Mouse (Mus musculus) hindbrain, postnatal 0 days (tissue): ENCODE measurements around the gene Tmtc4. TPM values are rescaled to one million over a fixed set of nuclear protein-coding genes. Genes with fewer than 3 reads are reported as not detected.

ENCODE experiments used
- ATAC-seq: fragments of 200-750 bp; cut with Nextera tagmentation; 2 replicates; pipeline ENCODE4 v1.8.0; 2017; ENCODE audit warnings: mild to moderate bottlenecking, moderate TSS enrichment, moderate library complexity
- DNase-seq: peaks from one replicate; pipeline ENCODE4 v3.0.0-alpha.2; 2015; ENCODE audit warnings: low spot score
- H3K27ac ChIP-seq: fragments of 300-500 bp; sonication (generic); 2 replicates; pipeline ENCODE4 v1.5.1; 2014; ENCODE audit warnings: mild to moderate bottlenecking
- H3K27me3 ChIP-seq: fragments of 300-500 bp; sonication (generic); 2 replicates; pipeline ENCODE4 v1.6.1; 2014; ENCODE audit warnings: low read length, mixed read lengths; ENCODE audit not compliant: insufficient read depth
- H3K36me3 ChIP-seq: fragments of 300-500 bp; sonication (generic); 2 replicates; pipeline ENCODE4 v1.6.1; 2014; ENCODE audit warnings: low read length, mixed read lengths; ENCODE audit not compliant: insufficient read depth
- H3K4me1 ChIP-seq: fragments of 300-500 bp; sonication (generic); 2 replicates; pipeline ENCODE4 v1.6.1; 2014; ENCODE audit warnings: antibody characterized with exemption, low read length, mixed read lengths; ENCODE audit not compliant: insufficient read depth
- H3K4me2 ChIP-seq: fragments of 300-500 bp; sonication (generic); 2 replicates; pipeline ENCODE4 v1.6.1; 2014; ENCODE audit warnings: low read depth, mild to moderate bottlenecking, low read length, moderate library complexity, mixed read lengths
- H3K4me3 ChIP-seq: fragments of 300-500 bp; sonication (generic); 2 replicates; pipeline ENCODE4 v1.5.1; 2014; ENCODE audit warnings: low read length
- H3K9ac ChIP-seq: fragments of 300-500 bp; sonication (generic); replicated peaks from 2 replicates; pipeline ENCODE4 v1.6.1; 2014; ENCODE audit warnings: mild to moderate bottlenecking, low read length, moderate library complexity, mixed read lengths
- H3K9me3 ChIP-seq: fragments of 300-500 bp; sonication (generic); 2 replicates; pipeline ENCODE4 v1.6.1; 2016; ENCODE audit warnings: low read length, mixed read lengths
- CTCF ChIP-seq: IDR thresholded peaks from 2 replicates; pipeline ENCODE4 v1.5.1; 2016; ENCODE audit warnings: antibody characterized with exemption, control low read depth, low read depth
- WGBS: fragments of 180-500 bp; shearing (Covaris S2); extraction: QIAGEN DNeasy Blood & Tissue Kit; methylation state at CpG from one replicate; pipeline ENCODE4 v1.1.7; 2014; 5-methylcytosine and 5-hydroxymethylcytosine counted together
- polyA plus RNA-seq: library from polyadenylated mRNA; unstranded; fragments of >200 nt; fragmentation: Nextera tagmentation; extraction: Ambion mirVana; gene quantifications from 2 replicates; pipeline ENCODE4 v1.2.1, GENCODE M21; 2015
- total RNA-seq: library from RNA; depleted of rRNA; stranded (reverse); fragments of >200 nt; gene quantifications from 2 replicates; pipeline ENCODE4 v1.2.3, GENCODE M21; 2014

Gene Tmtc4
- total and polyA plus RNA-seq, 2 experiments from 2014 or later, result 31.1 to 105 TPM

DNA sequence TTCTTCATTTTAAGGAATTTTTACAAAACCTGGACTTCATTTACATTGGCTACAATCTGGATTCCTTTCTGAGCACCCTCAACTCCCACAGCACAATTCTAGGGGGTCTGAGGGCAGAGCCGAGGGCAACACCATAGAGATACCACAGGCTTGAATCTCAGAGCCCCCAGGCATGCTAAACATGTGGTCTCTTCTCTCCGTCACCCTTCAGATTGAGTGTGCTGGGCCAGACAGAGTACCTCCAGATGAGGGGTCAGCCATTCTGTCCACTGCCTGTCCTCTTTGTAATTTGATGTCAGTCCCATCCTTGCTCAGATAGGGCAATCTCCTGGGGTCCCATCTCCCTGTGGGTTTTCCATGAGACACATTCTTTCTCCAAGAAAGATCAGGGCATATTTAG lies 102.1 kb downstream of the Tmtc4 start:
- ATAC-seq (no peak), DNase-seq (no peak)
- no peaks in the 10 kb centered on the region for H3K27me3 ChIP-seq
- TF ChIP-seq CTCF, result no peak
- H3K4me3 ChIP-seq, result no peak overlapping the region
- no peak overlapping the region for H3K9ac ChIP-seq
- no peak overlapping the region for H3K4me2 ChIP-seq
- 41% methylated on average over 2 of the region's 2 CpGs for whole genome bisulfite sequencing
- H3K4me1 ChIP-seq, result peaks cover 17% of the 10 kb centered on the region
- H3K27ac ChIP-seq, result peak overlapping the region; percentile 45
- H3K36me3 ChIP-seq, result no peaks in the 10 kb centered on the region
- no peaks in the 10 kb centered on the region for H3K9me3 ChIP-seq

- Histone ChIP-seq H3K4me1 (peaks cover 19% of the 10 kb centered on the region), H3K4me2 (peak overlapping the region; percentile 25), H3K36me3 (no peaks in the 10 kb centered on the region), H3K4me3 (no peak overlapping the region), H3K9me3 (no peaks in the 10 kb centered on the region), H3K27me3 (no peaks in the 10 kb centered on the region), H3K27ac (0 out of 2 replicates have a peak overlapping the region, but pooled peaks have one; percentile 15), H3K9ac (no peak overlapping the region)
- WGBS, result 67% methylated on average over 7 of the region's 7 CpGs
- no peak for TF ChIP-seq CTCF
- no peak for DNase-seq
- ATAC-seq, result no peak
These were observed 103.5 kb downstream of the Tmtc4 start for GRCm38 (mm10) chr14:122880291-122880690.

GRCm38 (mm10) chr14:122877787-122878186 lies 106.0 kb downstream of the Tmtc4 start:
- DNase-seq (no peak), ATAC-seq (no peak)
- Histone ChIP-seq H3K9ac (no peak overlapping the region), H3K27ac (no peak overlapping the region), H3K9me3 (no peaks in the 10 kb centered on the region), H3K36me3 (no peaks in the 10 kb centered on the region), H3K27me3 (no peaks in the 10 kb centered on the region), H3K4me2 (peak overlapping the region; percentile 28; the same call in 1 of the 2 replicates), H3K4me3 (no peak overlapping the region), H3K4me1 (peaks cover 6% of the 10 kb centered on the region)
- WGBS, result 74% methylated on average over 3 of the region's 3 CpGs
- no peak for TF ChIP-seq CTCF

DNA sequence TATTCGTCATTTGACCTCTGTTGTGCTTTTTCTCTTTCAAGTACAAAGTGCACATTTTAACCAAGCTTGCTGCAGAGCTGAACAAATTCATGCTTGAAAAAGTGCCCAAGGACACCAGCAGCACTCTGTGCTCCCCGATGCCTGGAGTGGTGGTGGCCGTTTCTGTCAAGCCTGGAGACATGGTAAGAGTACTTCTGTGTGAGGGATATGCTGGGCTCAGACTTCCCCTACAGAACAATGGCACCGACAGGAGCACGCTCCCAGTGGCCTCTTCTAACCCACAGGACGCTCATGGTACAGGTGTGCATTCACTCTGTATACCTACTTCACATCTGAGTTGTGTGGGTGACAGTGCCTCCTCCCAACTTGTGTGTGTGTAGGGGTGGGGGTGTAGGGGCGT lies 107.1 kb downstream of the Tmtc4 start:
- Histone ChIP-seq H3K27me3 (no peaks in the 10 kb centered on the region), H3K36me3 (no peaks in the 10 kb centered on the region), H3K4me2 (peak overlapping the region; percentile 40), H3K27ac (peak overlapping the region; percentile 54; the same call in 1 of the 2 replicates), H3K9me3 (no peaks in the 10 kb centered on the region), H3K4me3 (no peak overlapping the region), H3K4me1 (peaks cover 12% of the 10 kb centered on the region), H3K9ac (0 out of 2 replicates have a peak overlapping the region, but pooled peaks have one; percentile 30)
- no peak for TF ChIP-seq CTCF
- WGBS, result 52% methylated on average over 7 of the region's 7 CpGs
- no peak for DNase-seq
- 0 out of 2 replicates have a peak, but pooled peaks have one; percentile 31 for ATAC-seq

GRCm38 (mm10) chr14:122876163-122876562 lies 107.7 kb downstream of the Tmtc4 start:
- peak overlapping the region; percentile 40; the same call in 1 of the 2 replicates for H3K4me2 ChIP-seq
- DNase-seq (peak; percentile 94), ATAC-seq (peak; percentile 95)
- 2% methylated on average over 6 of the region's 6 CpGs for WGBS
- H3K9ac ChIP-seq, result no peak overlapping the region
- no peaks in the 10 kb centered on the region for H3K27me3 ChIP-seq
- no peaks in the 10 kb centered on the region for H3K36me3 ChIP-seq
- peak; percentile 99 for TF ChIP-seq CTCF
- peaks cover 12% of the 10 kb centered on the region for H3K4me1 ChIP-seq
- H3K27ac ChIP-seq, result peak overlapping the region; percentile 62
- H3K4me3 ChIP-seq, result no peak overlapping the region
- H3K9me3 ChIP-seq, result no peaks in the 10 kb centered on the region

GRCm38 (mm10) chr14:122875636-122876035 lies 108.2 kb downstream of the Tmtc4 start:
- no peak for TF ChIP-seq CTCF
- peaks cover 12% of the 10 kb centered on the region for H3K4me1 ChIP-seq
- 0 out of 2 replicates have a peak, but pooled peaks have one; percentile 25 for ATAC-seq
- 0 out of 2 replicates have a peak overlapping the region, but pooled peaks have one; percentile 2 for H3K4me2 ChIP-seq
- no peaks in the 10 kb centered on the region for H3K27me3 ChIP-seq
- peak; percentile 39 for DNase-seq
- no peaks in the 10 kb centered on the region for H3K9me3 ChIP-seq
- H3K36me3 ChIP-seq, result no peaks in the 10 kb centered on the region
- peak overlapping the region; percentile 30; the same call in 1 of the 2 replicates for H3K9ac ChIP-seq
- WGBS, result 42% methylated on average over 6 of the region's 6 CpGs
- no peak overlapping the region for H3K4me3 ChIP-seq
- peak overlapping the region; percentile 62 for H3K27ac ChIP-seq

- Histone ChIP-seq H3K9ac (peak overlapping the region; percentile 30; the same call in 1 of the 2 replicates), H3K4me2 (0 out of 2 replicates have a peak overlapping the region, but pooled peaks have one; percentile 2), H3K27ac (peak overlapping the region; percentile 62), H3K4me1 (peaks cover 12% of the 10 kb centered on the region), H3K36me3 (no peaks in the 10 kb centered on the region), H3K4me3 (no peak overlapping the region), H3K27me3 (no peaks in the 10 kb centered on the region), H3K9me3 (no peaks in the 10 kb centered on the region)
- ATAC-seq (no peak), DNase-seq (peak; percentile 42)
- 47% methylated on average over 8 of the region's 8 CpGs for WGBS
- no peak for TF ChIP-seq CTCF
These were observed 108.8 kb downstream of the Tmtc4 start for GRCm38 (mm10) chr14:122875056-122875455.
